Mouse (Mus musculus) midbrain, postnatal 0 days (tissue): Measurements from ENCODE around the gene Trip4. TPM values are rescaled to one million over a fixed set of nuclear protein-coding genes. Genes with fewer than 3 reads are reported as not detected.
A peak's percentile ranks its signal among the peaks of the same experiment; 100 is the strongest.
"Not testable (repeated sequence)": the region's sequence is repeated elsewhere in the genome, so short reads cannot be mapped to it uniquely, and the experiment has no call there.

Experiments
- ATAC-seq: fragments of 200-750 bp; cut with Nextera tagmentation; 2 replicates; pipeline ENCODE4 v1.8.0; 2017; ENCODE audit warnings: moderate number of reproducible peaks, mild to moderate bottlenecking, moderate TSS enrichment, moderate library complexity; ENCODE audit not compliant: low FRiP score
- DNase-seq: peaks from one replicate; pipeline ENCODE4 v3.0.0-alpha.2; 2015; ENCODE audit warnings: low spot score
- H3K27ac ChIP-seq: fragments of 300-500 bp; sonication (generic); 2 replicates; pipeline ENCODE4 v1.5.1; 2014; ENCODE audit warnings: low read depth, mild to moderate bottlenecking, low read length, mixed read lengths
- H3K27me3 ChIP-seq: fragments of 300-500 bp; sonication (generic); 2 replicates; pipeline ENCODE4 v1.6.1; 2014; ENCODE audit warnings: low read length, control low read depth, mixed read lengths; ENCODE audit not compliant: insufficient read depth
- H3K36me3 ChIP-seq: fragments of 300-500 bp; sonication (generic); 2 replicates; pipeline ENCODE4 v1.6.1; 2014; ENCODE audit warnings: low read length, control low read depth, mixed read lengths; ENCODE audit not compliant: insufficient read depth
- H3K4me1 ChIP-seq: fragments of 300-500 bp; sonication (generic); 2 replicates; pipeline ENCODE4 v1.6.1; 2014; ENCODE audit warnings: mild to moderate bottlenecking, control low read depth, antibody characterized with exemption, low read length, mixed read lengths; ENCODE audit not compliant: insufficient read depth
- H3K4me2 ChIP-seq: fragments of 300-500 bp; sonication (generic); 2 replicates; pipeline ENCODE4 v1.6.1; 2014; ENCODE audit warnings: low read depth, mild to moderate bottlenecking, low read length, mixed read lengths; ENCODE audit not compliant: poor library complexity, severe bottlenecking
- H3K4me3 ChIP-seq: fragments of 300-500 bp; sonication (generic); 2 replicates; pipeline ENCODE4 v1.5.1; 2014; ENCODE audit warnings: low read depth, mild to moderate bottlenecking, low read length, moderate library complexity
- H3K9ac ChIP-seq: fragments of 300-500 bp; sonication (generic); replicated peaks from 2 replicates; pipeline ENCODE4 v1.6.1; 2014; ENCODE audit warnings: mild to moderate bottlenecking, low read length, moderate library complexity, mixed read lengths; ENCODE audit not compliant: poor library complexity, severe bottlenecking
- H3K9me3 ChIP-seq: fragments of 300-500 bp; sonication (generic); 2 replicates; pipeline ENCODE4 v1.6.1; 2016; ENCODE audit warnings: low read length, control low read depth
- CTCF ChIP-seq: IDR thresholded peaks from 2 replicates; pipeline ENCODE4 v1.5.1; 2016; ENCODE audit warnings: antibody characterized with exemption, mild to moderate bottlenecking
- WGBS: fragments of 180-500 bp; shearing (Covaris S2); extraction: QIAGEN DNeasy Blood & Tissue Kit; methylation state at CpG from one replicate; pipeline ENCODE4 v1.1.7; 2014; 5-methylcytosine and 5-hydroxymethylcytosine counted together
- polyA plus RNA-seq: library from polyadenylated mRNA; unstranded; fragments of >200 nt; fragmentation: Nextera tagmentation; extraction: Ambion mirVana; gene quantifications from 2 replicates; pipeline ENCODE4 v1.2.1, GENCODE M21; 2015
- total RNA-seq: library from RNA; depleted of rRNA; stranded (reverse); fragments of >200 nt; gene quantifications from 2 replicates; pipeline ENCODE4 v1.2.3, GENCODE M21; 2014

Gene Trip4
- total and polyA plus RNA-seq, 2 experiments from 2014 or later: 25.6 to 32.1 TPM

DNA sequence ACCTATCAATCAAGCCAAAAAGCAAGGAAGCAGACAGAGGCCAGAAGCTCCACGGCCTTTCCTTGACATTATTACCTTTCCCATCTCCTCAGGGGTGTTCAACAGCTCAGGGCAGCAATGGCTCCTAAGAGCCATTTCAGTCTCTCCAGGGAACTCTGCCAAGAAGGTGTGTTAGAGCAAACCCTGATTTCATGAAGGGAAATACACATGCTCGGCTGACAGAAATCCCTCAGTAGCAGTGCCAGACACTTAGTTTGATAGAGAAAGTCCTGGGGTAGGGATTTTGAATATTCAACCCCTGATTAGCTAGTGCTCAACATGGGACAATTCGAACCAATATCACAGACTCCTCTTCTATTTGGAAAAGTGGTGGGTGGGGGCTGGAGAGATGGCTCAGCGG lies 117.5 kb downstream of the Trip4 start:
- DNase-seq (no peak), ATAC-seq (no peak)
- Histone ChIP-seq H3K4me3 (no peak overlapping the region), H3K4me1 (peaks cover 26% of the 10 kb centered on the region), H3K4me2 (no peak overlapping the region), H3K9me3 (no peaks in the 10 kb centered on the region), H3K27ac (0 out of 2 replicates have a peak overlapping the region, but pooled peaks have one; percentile 47), H3K27me3 (no peaks in the 10 kb centered on the region), H3K9ac (no peak overlapping the region), H3K36me3 (peaks cover 10% of the 10 kb centered on the region)
- no peak for TF ChIP-seq CTCF
- WGBS: 73% methylated on average over 4 of the region's 4 CpGs

DNA sequence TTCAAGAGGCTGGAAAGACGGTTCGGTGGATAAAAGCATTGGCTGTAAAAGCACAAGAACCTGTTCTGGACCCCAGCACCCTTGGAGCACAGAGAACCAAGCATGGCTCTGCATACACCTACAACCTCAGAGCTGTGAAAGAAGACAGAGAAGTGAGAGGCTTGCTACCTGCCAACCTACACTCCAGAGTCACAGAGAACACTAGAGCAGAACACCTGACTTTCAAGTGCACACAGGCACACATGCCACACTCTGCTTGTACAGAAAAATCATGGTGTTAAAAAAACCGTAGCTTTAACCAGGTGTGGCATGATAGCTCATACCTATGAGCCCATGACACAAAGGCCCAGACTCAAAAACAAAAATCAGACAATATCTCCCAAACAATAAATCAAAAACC lies 118.8 kb downstream of the Trip4 start:
- Histone ChIP-seq H3K4me2 (no peak overlapping the region), H3K27ac (no peak overlapping the region), H3K4me1 (peaks cover 26% of the 10 kb centered on the region), H3K9ac (no peak overlapping the region), H3K9me3 (no peaks in the 10 kb centered on the region), H3K4me3 (no peak overlapping the region), H3K36me3 (peaks cover 7% of the 10 kb centered on the region), H3K27me3 (no peaks in the 10 kb centered on the region)
- no peak for TF ChIP-seq CTCF
- no peak for DNase-seq
- no peak for ATAC-seq
- 95% methylated on average over 3 of the region's 3 CpGs for WGBS

DNA sequence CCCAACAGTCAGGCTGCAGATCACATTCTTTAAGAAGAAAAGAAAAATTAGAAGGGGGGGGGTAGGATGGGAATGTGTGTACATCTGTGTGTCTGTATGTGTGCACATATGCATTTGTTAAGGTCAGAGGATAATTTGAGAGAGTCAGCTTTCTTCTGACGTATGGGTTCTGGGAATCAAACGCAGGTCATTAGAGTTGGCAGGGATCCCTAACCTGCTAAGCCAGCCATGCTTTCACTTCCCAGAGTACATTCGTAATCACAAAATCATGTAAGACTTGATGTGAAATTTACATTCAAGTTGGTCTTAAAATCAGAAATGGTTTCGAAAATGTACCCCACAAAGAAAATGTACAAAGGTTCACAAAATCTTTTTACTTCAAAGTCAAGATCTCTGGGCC lies 120.0 kb downstream of the Trip4 start:
- Histone ChIP-seq H3K4me1 (peaks cover 26% of the 10 kb centered on the region), H3K4me2 (no peak overlapping the region), H3K27ac (no peak overlapping the region), H3K27me3 (no peaks in the 10 kb centered on the region), H3K36me3 (no peaks in the 10 kb centered on the region), H3K9ac (no peak overlapping the region), H3K4me3 (no peak overlapping the region), H3K9me3 (no peaks in the 10 kb centered on the region)
- ATAC-seq (no peak), DNase-seq (no peak)
- no peak for TF ChIP-seq CTCF
- WGBS: 74% methylated on average over 4 of the region's 4 CpGs

DNA sequence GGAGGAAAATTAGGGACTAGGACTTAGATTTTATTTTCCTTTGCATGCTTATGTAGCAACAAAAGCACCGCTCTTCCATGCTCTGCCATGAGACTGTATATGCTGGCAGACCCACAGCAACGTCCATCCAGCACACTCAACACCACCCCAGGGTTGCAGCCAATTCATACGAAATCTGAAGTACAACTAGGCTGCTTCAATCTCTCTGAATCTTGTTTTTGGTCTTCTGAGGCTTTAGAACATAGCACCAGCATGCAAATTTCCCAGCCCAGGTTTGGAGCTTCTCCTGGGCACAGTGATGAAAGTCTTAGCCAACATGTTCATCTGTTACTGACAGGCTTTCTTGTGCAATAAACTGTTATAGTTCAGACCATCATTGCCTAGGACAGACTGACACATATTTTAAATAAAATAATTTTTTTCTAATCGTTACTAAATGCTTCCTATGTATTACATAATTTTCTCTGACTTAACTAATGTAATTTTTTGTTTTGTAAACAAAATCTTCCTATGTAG lies 120.7 kb downstream of the Trip4 start:
- DNase-seq (no peak), ATAC-seq (no peak)
- H3K9ac ChIP-seq: no peak overlapping the region
- no peaks in the 10 kb centered on the region for H3K27me3 ChIP-seq
- H3K9me3 ChIP-seq: no peaks in the 10 kb centered on the region
- no peak overlapping the region for H3K4me3 ChIP-seq
- peaks cover 26% of the 10 kb centered on the region for H3K4me1 ChIP-seq
- no peak for TF ChIP-seq CTCF
- WGBS: 56% methylated on average over 4 of the region's 4 CpGs
- H3K27ac ChIP-seq: peak overlapping the region; percentile 69
- H3K4me2 ChIP-seq: no peak overlapping the region
- no peaks in the 10 kb centered on the region for H3K36me3 ChIP-seq

DNA sequence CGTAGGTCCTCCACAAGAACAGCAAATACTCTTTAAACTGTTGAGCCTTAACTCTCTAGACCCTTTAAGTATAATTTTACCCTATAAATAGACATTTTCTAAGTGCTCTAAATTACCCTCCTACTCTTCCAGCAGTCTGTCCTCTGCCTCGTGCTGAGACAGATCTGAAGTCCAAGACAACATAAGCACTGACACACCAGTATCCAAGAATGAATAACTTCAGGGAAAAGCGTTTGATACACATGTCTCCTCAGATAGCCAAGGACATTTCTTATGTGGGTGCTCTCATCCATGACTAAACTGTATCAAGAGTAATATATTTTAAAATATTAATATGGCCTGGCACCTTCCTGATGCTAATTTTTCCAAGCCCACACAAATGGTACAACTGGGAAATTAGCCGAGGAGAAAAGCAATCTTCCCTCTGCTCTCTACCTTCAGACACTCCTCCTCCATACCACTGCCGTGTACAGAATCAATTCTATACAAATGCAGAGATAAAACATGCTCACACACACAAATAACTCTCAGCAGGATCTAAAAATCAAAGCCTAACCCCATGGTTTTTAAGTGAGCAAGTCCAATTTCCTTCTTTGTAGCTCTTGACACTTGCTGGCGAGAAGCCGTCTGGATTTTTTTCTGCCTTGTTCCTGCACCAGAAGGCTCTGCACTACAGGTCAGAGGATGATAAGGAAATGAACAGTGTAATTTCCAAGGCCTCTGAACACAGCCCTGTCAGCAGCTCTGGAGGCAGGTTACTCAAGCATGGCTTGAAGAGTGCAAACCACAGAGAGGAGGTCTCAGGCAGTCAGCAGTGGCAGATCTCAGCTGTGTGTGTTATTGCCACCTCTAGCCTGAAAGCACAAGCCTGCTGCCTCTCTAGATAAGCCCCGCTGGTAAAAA lies 121.5 kb downstream of the Trip4 start:
- TF ChIP-seq CTCF: no peak
- Histone ChIP-seq H3K9ac (no peak overlapping the region), H3K27me3 (no peaks in the 10 kb centered on the region), H3K9me3 (no peaks in the 10 kb centered on the region), H3K4me1 (peaks cover 26% of the 10 kb centered on the region), H3K27ac (peak overlapping the region; percentile 69), H3K36me3 (no peaks in the 10 kb centered on the region), H3K4me3 (no peak overlapping the region), H3K4me2 (no peak overlapping the region)
- ATAC-seq: peak; percentile 72
- WGBS: 26% methylated on average over 8 of the region's 8 CpGs
- DNase-seq: peak; percentile 79

DNA sequence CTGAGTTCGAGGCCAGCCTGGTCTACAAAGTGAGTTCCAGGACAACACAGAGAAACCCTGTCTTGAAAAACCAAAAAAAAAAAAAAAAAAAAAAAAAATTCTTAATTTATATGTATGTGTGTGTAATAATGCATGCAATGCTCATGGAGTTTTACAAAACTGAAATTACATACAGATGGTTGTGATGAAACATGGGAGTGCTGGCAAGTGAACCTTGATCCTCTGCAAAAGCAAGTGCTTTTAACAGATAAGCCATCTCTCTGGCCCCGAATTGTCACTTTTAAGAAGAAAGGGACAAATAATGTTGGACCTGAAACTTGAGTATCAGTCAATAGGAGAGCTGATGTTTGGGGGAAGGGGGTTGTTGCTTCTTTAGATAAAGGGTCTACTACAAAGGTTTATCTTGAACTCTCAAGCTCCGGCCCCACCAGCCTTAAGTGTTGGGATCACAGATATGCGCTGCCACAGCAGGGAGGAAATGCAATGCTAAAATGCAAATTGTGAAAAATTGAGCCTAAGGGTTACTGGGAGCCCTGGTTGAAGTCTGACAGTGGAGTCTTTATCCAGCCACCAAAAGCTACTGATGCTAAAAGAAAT lies 122.7 kb downstream of the Trip4 start:
- Histone ChIP-seq H3K9ac (no peak overlapping the region), H3K4me3 (no peak overlapping the region), H3K9me3 (no peaks in the 10 kb centered on the region), H3K4me1 (peaks cover 16% of the 10 kb centered on the region), H3K27ac (no peak overlapping the region), H3K4me2 (no peak overlapping the region), H3K27me3 (no peaks in the 10 kb centered on the region), H3K36me3 (no peaks in the 10 kb centered on the region)
- DNase-seq (no peak), ATAC-seq (no peak)
- TF ChIP-seq CTCF: no peak
- 86% methylated on average over 4 of the region's 4 CpGs for WGBS

DNA sequence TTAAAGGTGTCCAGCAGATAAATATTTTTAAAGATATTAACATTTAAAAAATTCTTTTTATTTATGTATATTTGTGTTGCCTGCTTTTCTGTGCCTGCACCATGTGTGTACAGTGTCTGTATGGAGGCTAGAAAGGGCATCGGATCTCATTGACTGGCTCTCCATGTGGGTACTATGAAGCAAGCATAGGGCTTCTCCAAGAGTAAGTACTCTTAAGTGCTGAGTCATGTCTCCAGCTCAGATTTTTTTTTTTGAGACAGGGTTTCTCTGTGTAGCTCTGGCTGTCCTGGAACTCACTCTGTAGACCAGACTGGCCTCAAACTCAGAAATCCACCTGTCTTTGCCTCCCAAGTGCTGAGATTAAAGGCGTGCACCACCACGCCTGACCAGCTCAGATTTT lies 129.0 kb downstream of the Trip4 start:
- not testable (repeated sequence) for H3K27me3 ChIP-seq, H3K4me2 ChIP-seq, H3K36me3 ChIP-seq, H3K4me1 ChIP-seq, H3K4me3 ChIP-seq, ATAC-seq, DNase-seq, H3K9ac ChIP-seq, H3K9me3 ChIP-seq, H3K27ac ChIP-seq
- 96% methylated on average over 3 of the region's 3 CpGs for WGBS
